Mouse (Mus musculus) WW6 (cell line): ENCODE measurements around the gene Gpr119.

Source experiments
- DNase-seq: peaks from one replicate; pipeline ENCODE4 v3.0.0-alpha.2; 2013; ENCODE audit warnings: low read depth, low spot score

Gene Gpr119

GRCm38 (mm10) chrX:48674171-48674570, at the start of gene Gpr119:
Gene Gpr119 (minus strand): TSS chrX:48674478.
- no peak for DNase-seq

GRCm38 (mm10) chrX:48712846-48713245, 38.6 kb upstream of the Gpr119 start:
- DNase-seq, result no peak

DNA sequence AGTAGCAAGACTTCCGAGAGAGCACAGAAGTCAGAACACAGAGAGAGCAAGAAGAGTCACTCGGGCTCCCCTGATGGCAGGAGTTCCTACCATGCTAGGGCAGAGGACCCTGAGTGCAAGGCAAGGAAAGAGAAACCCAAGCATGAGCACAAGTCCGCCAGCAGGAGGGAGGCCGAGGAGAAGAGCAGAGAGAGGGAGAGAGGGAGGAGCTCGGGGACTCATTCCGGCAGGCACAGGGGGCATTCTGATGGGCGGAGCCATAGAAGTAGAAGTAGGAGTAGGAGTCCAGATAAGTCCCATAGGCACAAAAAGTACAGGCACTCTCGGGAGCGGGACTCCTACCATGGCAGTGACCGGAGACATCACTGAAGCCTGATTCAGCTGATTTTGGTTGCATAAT, 35.4 kb upstream of the Gpr119 start:
- DNase-seq, result no peak

DNA sequence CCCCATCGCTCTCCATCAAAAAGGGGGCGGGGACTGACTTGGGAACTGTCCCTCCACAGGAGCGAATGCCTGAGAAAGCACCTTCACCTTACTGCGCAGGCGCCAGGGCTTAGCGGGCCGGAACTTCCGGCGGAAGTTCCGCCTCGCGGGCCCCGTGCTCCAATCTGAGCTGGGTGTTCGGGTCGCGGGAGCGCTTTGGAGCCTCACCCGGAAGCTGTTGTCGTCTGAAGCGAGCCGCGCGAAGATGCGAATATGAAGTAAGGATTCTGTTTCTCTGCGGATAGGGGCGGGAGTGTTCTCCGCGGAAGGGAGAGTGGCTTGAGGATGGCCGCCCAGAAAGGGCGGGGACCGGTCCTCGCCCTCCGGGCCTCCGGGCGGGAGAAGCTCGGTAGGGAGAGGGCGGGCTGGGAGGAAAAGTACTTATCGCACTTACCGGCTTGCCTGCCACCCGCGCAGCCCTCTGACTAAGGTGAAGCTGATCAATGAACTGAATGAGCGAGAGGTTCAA, 20.6 kb upstream of the Gpr119 start, which contains the start of gene Rbmx2:
TSS of gene Rbmx2 (plus strand) at position 141 of the 508 bp plus-strand sequence.
- peak; percentile 78 for DNase-seq

DNA sequence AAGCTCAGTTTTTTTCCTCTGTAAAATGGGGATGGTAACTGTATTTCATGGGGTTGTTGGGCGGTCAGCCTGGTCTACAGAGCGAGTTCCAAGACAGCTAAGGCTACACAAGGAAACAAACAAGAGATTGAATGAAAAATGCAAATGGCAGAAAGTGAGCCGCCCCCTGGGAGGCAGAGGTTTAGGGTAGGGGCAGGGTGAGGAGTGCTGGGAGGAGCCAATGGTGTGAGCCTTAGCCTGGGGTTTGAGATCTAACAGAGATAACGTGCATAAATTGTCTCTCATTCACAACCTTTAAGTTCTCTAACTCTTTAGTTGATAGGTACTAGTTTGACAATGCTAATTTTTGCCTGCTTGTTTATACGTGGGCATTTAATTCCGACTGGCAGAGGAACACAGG, 20.2 kb upstream of the Gpr119 start:
- no peak for DNase-seq

DNA sequence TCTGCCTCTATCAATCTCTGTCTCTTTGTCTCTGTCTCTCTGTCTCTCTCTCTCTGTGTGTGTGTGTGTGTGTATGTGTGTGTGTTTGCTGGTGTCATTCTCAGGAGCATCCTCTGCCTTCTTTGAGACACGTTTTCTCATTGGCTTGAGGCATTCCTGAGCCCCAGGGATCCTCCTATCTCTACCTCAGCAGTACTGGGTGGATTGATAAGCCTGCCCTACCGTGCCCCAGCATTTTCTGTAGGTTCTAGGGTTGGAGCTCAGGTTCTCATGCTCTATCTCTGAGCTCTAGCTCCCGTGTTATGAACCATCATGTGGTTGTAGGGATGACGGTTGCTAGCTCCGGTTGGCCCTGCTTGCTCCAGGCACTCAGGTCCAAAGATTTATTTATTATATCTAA, 9.6 kb upstream of the Gpr119 start:
- DNase-seq, result no peak

DNA sequence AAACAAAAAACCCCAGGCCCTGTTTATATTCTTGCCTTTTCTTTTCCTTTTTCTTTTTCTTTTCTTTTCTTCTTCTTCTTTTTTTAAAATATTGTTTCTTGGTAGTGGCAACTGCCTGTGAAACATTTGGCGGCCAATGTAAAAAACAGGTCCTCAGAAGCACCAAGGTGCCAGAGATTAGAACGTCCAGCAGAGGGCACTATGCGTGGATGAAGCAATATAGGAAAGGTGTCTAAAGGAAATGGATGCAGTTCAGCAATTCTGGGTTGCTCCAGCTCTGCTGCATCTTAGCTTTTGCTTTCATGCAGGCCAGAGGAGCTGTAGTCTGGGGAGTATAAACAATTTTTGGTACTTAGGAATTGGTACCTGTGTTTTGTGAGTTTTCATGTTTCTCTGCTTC, 9.2 kb upstream of the Gpr119 start:
- DNase-seq, result no peak

GRCm38 (mm10) chrX:48671714-48672113, 2.6 kb downstream of the Gpr119 start:
- DNase-seq, result no peak

DNA sequence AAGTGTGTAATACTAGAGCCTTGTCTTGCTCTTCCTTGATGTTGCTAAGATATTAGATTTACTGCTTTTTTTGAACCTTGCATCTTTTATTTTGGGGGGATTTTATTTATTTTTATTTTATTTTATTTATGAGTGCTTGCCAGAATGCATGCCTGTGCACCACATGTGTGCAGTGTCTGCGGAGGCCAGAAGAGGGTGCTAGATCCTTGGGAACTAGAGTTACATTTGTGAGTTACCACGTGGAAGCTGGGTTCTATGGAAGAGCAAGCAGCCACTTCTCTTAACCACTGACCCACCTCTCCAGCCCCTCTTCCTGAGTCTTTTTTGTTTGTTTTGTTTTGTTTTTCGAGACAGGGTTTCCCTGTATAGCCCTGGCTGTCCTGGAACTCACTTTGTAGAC, 4.7 kb downstream of the Gpr119 start:
- no peak for DNase-seq

GRCm38 (mm10) chrX:48666807-48667206, 7.5 kb downstream of the Gpr119 start:
- DNase-seq, result no peak

GRCm38 (mm10) chrX:48644122-48644521, 30.2 kb downstream of the Gpr119 start:
- no peak for DNase-seq

GRCm38 (mm10) chrX:48637032-48637431, 37.2 kb downstream of the Gpr119 start:
- no peak for DNase-seq

DNA sequence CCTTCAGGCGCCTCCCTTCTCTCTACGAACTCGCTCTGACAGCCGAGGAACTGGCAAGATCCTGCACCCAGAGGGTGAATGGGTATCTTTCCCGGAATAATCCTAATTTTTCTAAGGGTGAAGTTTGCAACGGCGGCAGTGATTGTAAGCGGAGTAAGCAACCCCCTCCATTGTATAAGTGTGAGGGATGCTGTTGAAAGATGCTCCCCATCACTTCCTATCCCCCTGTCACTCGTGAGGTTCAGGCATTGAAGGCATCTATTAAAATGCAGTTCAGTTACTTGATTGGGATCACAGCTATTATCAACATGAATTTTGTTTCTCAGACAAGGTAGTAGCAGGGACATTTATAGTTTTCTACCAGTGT, 50.2 kb downstream of the Gpr119 start:
- DNase-seq, result no peak

DNA sequence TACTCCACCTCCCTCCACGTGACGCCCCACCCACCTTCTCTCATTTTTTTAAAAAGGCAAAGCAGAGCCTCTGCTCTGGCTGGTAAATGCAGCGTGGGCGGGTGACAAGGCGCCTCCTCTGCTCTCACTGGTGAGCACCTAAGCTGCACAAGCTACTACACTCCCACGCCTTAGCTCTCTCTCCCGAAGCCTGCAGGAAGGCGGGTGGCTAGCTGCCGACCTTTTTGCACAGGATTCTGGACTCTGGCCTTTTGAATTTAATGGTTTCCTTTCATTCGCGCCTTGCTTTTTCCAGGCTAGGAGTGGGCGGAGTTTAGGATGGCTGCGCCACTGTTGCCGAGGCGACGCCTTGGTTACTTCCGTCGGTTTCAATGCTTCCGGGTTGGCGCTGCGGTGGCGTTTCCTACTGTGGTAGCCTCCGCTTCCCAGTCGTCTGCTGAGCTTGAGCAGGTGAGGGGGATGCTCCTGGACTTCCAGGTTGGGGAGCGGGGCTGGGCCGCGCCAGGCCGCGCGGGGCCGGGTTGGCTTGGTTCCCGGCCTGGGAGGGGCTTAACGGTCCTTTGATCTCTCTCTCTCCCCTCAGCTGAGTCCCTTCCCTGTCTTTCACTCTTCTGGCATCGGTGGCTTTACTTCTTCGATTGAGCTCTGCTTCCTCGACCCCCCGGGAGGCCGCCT, 50.8 kb downstream of the Gpr119 start, which contains the start of gene Slc25a14:
TSS of gene Slc25a14 (plus strand) at position 35 of the 675 bp plus-strand sequence.
- DNase-seq, result no peak

DNA sequence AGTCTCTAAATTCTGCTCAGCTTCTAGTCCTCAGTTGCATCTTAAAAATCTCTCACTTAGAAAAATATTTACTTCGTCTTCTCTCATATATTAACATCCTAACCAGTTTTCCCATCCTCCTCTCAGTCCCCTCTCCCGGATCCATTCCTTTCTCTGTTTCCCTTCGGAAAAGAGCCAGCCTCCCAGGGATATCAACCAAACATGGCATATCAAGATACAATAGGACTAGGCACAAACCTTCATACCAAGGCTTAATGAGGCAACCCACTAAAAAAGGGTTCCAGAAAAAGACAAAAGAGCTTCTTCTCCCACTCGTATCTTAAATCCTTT, 51.3 kb downstream of the Gpr119 start:
- no peak for DNase-seq
